Comparison of ENCODE assay signal across 8 mouse cellular contexts in the genomic region with DNA sequence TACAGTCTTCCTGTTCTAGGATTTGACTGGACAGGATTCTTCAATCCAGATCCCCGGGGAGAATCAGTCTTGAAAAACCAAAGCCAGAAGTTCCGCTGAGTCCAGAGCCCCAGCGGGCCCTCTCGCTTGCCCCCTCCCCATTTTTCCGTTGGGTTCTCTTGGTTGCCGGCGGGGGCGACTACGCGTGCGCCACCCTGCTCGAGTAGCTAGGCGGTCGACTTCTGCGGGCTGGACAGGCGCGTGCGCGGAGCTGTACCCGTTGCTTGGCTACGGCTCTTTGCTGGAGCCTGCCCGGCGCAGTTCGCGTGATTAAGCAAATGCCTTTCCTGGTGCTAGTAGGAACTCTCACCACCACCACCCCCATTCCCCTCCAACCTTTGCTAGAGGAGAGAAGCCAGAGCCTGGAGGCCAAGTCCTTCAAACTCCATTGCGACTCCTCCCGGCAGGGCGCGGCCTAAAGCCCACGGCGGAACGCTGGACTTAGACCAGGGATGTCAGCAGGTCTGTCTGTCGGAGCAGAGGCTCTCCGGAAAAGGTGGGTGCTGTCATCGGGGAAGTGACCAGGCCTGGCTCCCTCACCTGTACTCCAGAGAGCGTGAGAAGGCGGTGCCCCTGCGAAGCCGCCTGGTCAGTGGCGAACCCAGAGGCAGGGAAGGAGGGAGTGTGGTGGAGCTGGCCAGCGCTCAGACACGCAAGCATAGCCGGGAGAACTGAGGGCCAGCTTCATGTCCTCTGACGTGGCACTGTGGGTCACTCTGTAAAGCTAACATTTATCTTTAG. TPM values are rescaled to one million over a fixed set of nuclear protein-coding genes. Genes with fewer than 3 reads are reported as not detected.
DNase-seq lines count a peak whose midpoint lies in the region; ATAC-seq and TF ChIP-seq lines count a peak whose summit lies in the region.

No protein-coding gene starts in this region.

- peak; percentile 77 to 81 for DNase-seq in adrenal gland, postnatal 4 days (ENCODE audit: low spot score in 2 of 2)
- DNase-seq in heart, postnatal 25 days (ENCODE audit: low spot score): peak; percentile 92
- peak; percentile 94 to 95 for DNase-seq in layer of hippocampus, adult 8-10 months (ENCODE audit: low spot score in 2 of 2)
- peak; percentile 98 for DNase-seq in lung, adult 2 months
- DNase-seq in ovary, adult 18-20 months (ENCODE audit: low spot score): peak; percentile 90
- DNase-seq in urinary bladder, postnatal 14 days (ENCODE audit: low spot score): peak; percentile 93

- peak overlapping the region; percentile 38; the same call in 1 of the 2 replicates for H3K27ac ChIP-seq in ES-Bruce4 (ENCODE audit: insufficient read depth, low read length)
- H3K27ac ChIP-seq in forebrain, embryonic 13.5 days: peak overlapping the region; percentile 81

- peaks cover 10% of the 10 kb centered on the region for H3K36me3 ChIP-seq in ES-Bruce4 (ENCODE audit: control insufficient read depth, insufficient read depth, low read length, poor library complexity, severe bottlenecking)
- H3K36me3 ChIP-seq in forebrain, embryonic 13.5 days (ENCODE audit: poor library complexity, severe bottlenecking): peaks cover 10% of the 10 kb centered on the region

- TF ChIP-seq CTCF in ES-Bruce4 (IDR thresholded peaks at IDR 0.05; ENCODE audit: low read depth, low read length): no peak
- 0 out of 2 replicates have a peak, but pooled peaks have one; percentile 1 for TF ChIP-seq CTCF in lung, adult 2 months (IDR thresholded peaks at IDR 0.05; ENCODE audit: insufficient read depth, low read length)

- H3K4me1 ChIP-seq in ES-Bruce4 (ENCODE audit: control insufficient read depth, insufficient read depth, low read length): peaks cover 5% of the 10 kb centered on the region
- H3K4me1 ChIP-seq in forebrain, embryonic 13.5 days: peaks cover 51% of the 10 kb centered on the region
- peaks cover 17% of the 10 kb centered on the region for H3K4me1 ChIP-seq in lung, adult 2 months (ENCODE audit: control insufficient read depth, insufficient read depth, low read length)

- peak overlapping the region; percentile 97 for H3K4me2 ChIP-seq in forebrain, embryonic 13.5 days

- H3K9me3 ChIP-seq in ES-Bruce4 (replicated peaks; ENCODE audit: control insufficient read depth, insufficient read depth, low read length, poor library complexity, severe bottlenecking): no peaks in the 10 kb centered on the region
- H3K9me3 ChIP-seq in forebrain, embryonic 13.5 days (replicated peaks): no peaks in the 10 kb centered on the region

- peak overlapping the region; percentile 51 for H3K9ac ChIP-seq in ES-Bruce4 (ENCODE audit: low read depth, poor library complexity, severe bottlenecking)
- peak overlapping the region; percentile 71 for H3K9ac ChIP-seq in forebrain, embryonic 13.5 days

- ATAC-seq in forebrain, embryonic 13.5 days: peak; percentile 90

- H3K27me3 ChIP-seq in ES-Bruce4 (ENCODE audit: control insufficient read depth, insufficient read depth, low read length, poor library complexity, severe bottlenecking): no peaks in the 10 kb centered on the region
- H3K27me3 ChIP-seq in forebrain, embryonic 13.5 days: no peaks in the 10 kb centered on the region

- TF ChIP-seq POLR2A in ES-Bruce4 (IDR thresholded peaks at IDR 0.05; ENCODE audit: insufficient read depth, low read length): no peak
- peak; percentile 43; the same call in 1 of the 2 replicates for TF ChIP-seq POLR2A in lung, adult 2 months (IDR thresholded peaks at IDR 0.05; ENCODE audit: borderline replicate concordance, extremely low read depth, low read depth, low read length)

- under 1% methylated on average over 44 of the region's 44 CpGs for WGBS in forebrain, embryonic 13.5 days
- WGBS in lung, adult 2 months: under 1% methylated on average over 44 of the region's 44 CpGs

- TF ChIP-seq EP300 in ES-Bruce4 (IDR thresholded peaks at IDR 0.05; ENCODE audit: insufficient read depth, low read depth, low read length): no peak

- H3K4me3 ChIP-seq in ES-Bruce4 (ENCODE audit: low read depth, low read length): peak overlapping the region; percentile 65
- peak overlapping the region; percentile 89 for H3K4me3 ChIP-seq in forebrain, embryonic 13.5 days
- H3K4me3 ChIP-seq in lung, adult 2 months (replicated peaks; ENCODE audit: extremely low read depth, low read depth, low read length): peak overlapping the region; percentile 77

- intact Hi-C loops in heart, postnatal 25 days (cut with DNase I): loop anchor here (10.0 kb wide), 1 partner anchor 459 kb away; the partner anchor contains the start of gene Surf6

RNA-seq across cellular contexts. Expression of gene Sec16a, which starts 0.8 kb away (rescaled TPM):
- 51.5 and 55.5 TPM in 2 replicates for polyA plus RNA-seq in ES-Bruce4 (2011; ENCODE audit: insufficient read depth, insufficient read length, low read depth, missing spikeins)
- total RNA-seq in adrenal gland, postnatal 4 days (2021): 10 to 100 TPM; 53.7 to 58.6 TPM
- 16.9 and 22.5 TPM in 2 replicates for polyA plus RNA-seq in forebrain, embryonic 13.5 days (2015; fragmentation: Nextera tagmentation; extraction: Ambion mirVana)
- 10 to 100 TPM; 34.9 to 38.8 TPM for total RNA-seq in heart, postnatal 25 days (2021)
- total RNA-seq in layer of hippocampus, adult 8-10 months (2022): 10 to 100 TPM; 48.2 to 56.5 (median 54.5) TPM
- 69.0 and 72.8 TPM in 2 replicates for polyA plus RNA-seq in lung, adult 2 months (2012; rRNA removed)

RNA-seq across cellular contexts. Expression of gene Inpp5e, which starts 36.9 kb away (rescaled TPM):
- 7.3 and 15.3 TPM in 2 replicates for polyA plus RNA-seq in ES-Bruce4 (2011; ENCODE audit: insufficient read depth, insufficient read length, low read depth, missing spikeins)
- total RNA-seq in adrenal gland, postnatal 4 days (2021): 10 to 100 TPM; 32.3 to 35.8 TPM
- 18.9 and 19.8 TPM in 2 replicates for polyA plus RNA-seq in forebrain, embryonic 13.5 days (2015; fragmentation: Nextera tagmentation; extraction: Ambion mirVana)
- 10 to 100 TPM; 15.2 to 16.9 TPM for total RNA-seq in heart, postnatal 25 days (2021)
- total RNA-seq in layer of hippocampus, adult 8-10 months (2022): 10 to 100 TPM; 23.9 to 27.9 (median 25.8) TPM
- 26.4 and 27.2 TPM in 2 replicates for polyA plus RNA-seq in lung, adult 2 months (2012; rRNA removed)

RNA-seq across cellular contexts. Expression of gene Pmpca, which starts 56.7 kb away (rescaled TPM):
- polyA plus RNA-seq in ES-Bruce4 (2011; ENCODE audit: insufficient read depth, insufficient read length, low read depth, missing spikeins): 161 and 167 TPM in 2 replicates
- 100 to 1,000 TPM; 145 TPM for total RNA-seq in adrenal gland, postnatal 4 days (2021)
- 103 and 111 TPM in 2 replicates for polyA plus RNA-seq in forebrain, embryonic 13.5 days (2015; fragmentation: Nextera tagmentation; extraction: Ambion mirVana)
- 100 to 1,000 TPM; 129 to 130 TPM for total RNA-seq in heart, postnatal 25 days (2021)
- 10 to 100 TPM; 87.2 to 97.4 (median 91.3) TPM for total RNA-seq in layer of hippocampus, adult 8-10 months (2022)
- polyA plus RNA-seq in lung, adult 2 months (2012; rRNA removed): 20.0 and 28.1 TPM in 2 replicates

RNA-seq across cellular contexts. Expression of gene Entr1, which starts 56.7 kb away (rescaled TPM):
- 68.4 and 83.0 TPM in 2 replicates for polyA plus RNA-seq in ES-Bruce4 (2011; ENCODE audit: insufficient read depth, insufficient read length, low read depth, missing spikeins)
- 10 to 100 TPM; 88.3 to 93.8 TPM for total RNA-seq in adrenal gland, postnatal 4 days (2021)
- polyA plus RNA-seq in forebrain, embryonic 13.5 days (2015; fragmentation: Nextera tagmentation; extraction: Ambion mirVana): 156 and 164 TPM in 2 replicates
- total RNA-seq in heart, postnatal 25 days (2021): 10 to 100 TPM; 49.1 to 50.1 TPM
- 100 to 1,000 TPM; 125 to 165 (median 148) TPM for total RNA-seq in layer of hippocampus, adult 8-10 months (2022)
- 89.2 and 94.4 TPM in 2 replicates for polyA plus RNA-seq in lung, adult 2 months (2012; rRNA removed)

Comparison
In these comparisons a context has a peak if more than half of its experiments do, and no peak if none do; other contexts are left out.
1. Peak in every context shown above with its lines: DNase-seq, ATAC-seq, H3K4me3 ChIP-seq and H3K27ac ChIP-seq.